Mouse (Mus musculus) cortical plate, adult 2 months (tissue): ENCODE measurements around the gene Nav1.

Experiments used
- CTCF ChIP-seq: fragments of 200-500 bp; IDR thresholded peaks from 2 replicates; pipeline ENCODE4 v1.5.1; 2011; ENCODE audit warnings: mild to moderate bottlenecking, control low read depth, low read length; ENCODE audit not compliant: insufficient read depth; ENCODE audit errors: extremely low read depth
- POLR2A ChIP-seq: fragments of 200-500 bp; IDR thresholded peaks from 2 replicates; pipeline ENCODE4 v1.6.1; 2011; ENCODE audit warnings: mild to moderate bottlenecking, low read length, control low read depth; ENCODE audit not compliant: insufficient read depth; ENCODE audit errors: extremely low read depth

DNA sequence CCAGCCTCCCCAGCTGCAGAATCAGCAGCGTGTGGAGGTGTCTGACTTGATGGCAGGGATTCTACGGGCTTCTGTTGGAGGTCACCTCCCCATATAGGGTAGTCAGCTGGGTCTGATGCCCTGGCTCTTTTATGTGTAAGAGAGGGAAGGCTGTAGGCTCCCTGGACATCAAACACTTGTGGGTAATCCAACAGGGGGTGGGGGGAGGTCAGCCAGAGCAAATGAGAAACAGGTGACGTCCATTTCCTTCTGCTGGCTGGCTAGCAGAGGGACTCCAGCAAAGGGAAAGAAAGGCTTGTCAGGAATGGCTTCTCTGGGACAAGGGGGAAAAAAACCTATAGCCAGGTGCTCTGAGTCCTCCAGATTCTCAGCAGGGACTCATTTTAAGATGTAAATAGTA is 28.0 kb downstream of the Nav1 start:
- TF ChIP-seq CTCF, result no peak
- TF ChIP-seq POLR2A, result no peak
